Mouse (Mus musculus): ENCODE measurements around the gene 1700016H13Rik. TPM values are rescaled to one million over a fixed set of nuclear protein-coding genes. Genes with fewer than 3 reads are reported as not detected.
A peak's percentile ranks its signal among the peaks of the same experiment; 100 is the strongest.

1700016H13Rik gene
- polyA plus RNA-seq, 1 experiment, result not detected

GRCm38 (mm10) chr5:103681824-103682223, 26.0 kb upstream of the 1700016H13Rik start:
- no peaks in the 10 kb centered on the region for H3K36me3 ChIP-seq (ENCODE audit: control insufficient read depth, insufficient read depth)
- no peak overlapping the region for H3K4me3 ChIP-seq (ENCODE audit: insufficient read depth, poor library complexity, severe bottlenecking)
- TF ChIP-seq USF1 (IDR thresholded peaks at IDR 0.05; ENCODE audit: low read depth), result no peak
- no peak for TF ChIP-seq CTCF (IDR thresholded peaks at IDR 0.05; ENCODE audit: control insufficient read depth, insufficient read depth, insufficient read length)
- TF ChIP-seq FOSL1 (IDR thresholded peaks at IDR 0.05; ENCODE audit: insufficient read depth, low read length, poor library complexity, severe bottlenecking), result no peak
- no peak for TF ChIP-seq MAX (IDR thresholded peaks at IDR 0.05)
- TF ChIP-seq MYOD1 (IDR thresholded peaks at IDR 0.05; ENCODE audit: control insufficient read depth, insufficient read length, low read depth), result no peak
- TF ChIP-seq CEBPB (IDR thresholded peaks at IDR 0.05; ENCODE audit: low read depth), result no peak
- TF ChIP-seq MYOG (IDR thresholded peaks at IDR 0.05; ENCODE audit: control insufficient read depth, extremely low read depth, insufficient read length), result no peak
- no peaks in the 10 kb centered on the region for H3K27me3 ChIP-seq (ENCODE audit: control insufficient read depth, insufficient read depth, insufficient read length)
- H3K79me3 ChIP-seq (ENCODE audit: low read depth), result no peaks in the 10 kb centered on the region
- H3ac ChIP-seq (ENCODE audit: control insufficient read depth, insufficient read length, low read depth), result no peak overlapping the region
- no peaks in the 10 kb centered on the region for H3K79me2 ChIP-seq (ENCODE audit: control insufficient read depth, insufficient read depth)

- Histone ChIP-seq H3K79me3 (ENCODE audit: low read depth) (no peaks in the 10 kb centered on the region), H3K27me3 (ENCODE audit: control insufficient read depth, insufficient read depth, insufficient read length) (no peaks in the 10 kb centered on the region), H3K79me2 (ENCODE audit: control insufficient read depth, insufficient read depth) (no peaks in the 10 kb centered on the region), H3K4me3 (ENCODE audit: insufficient read depth, poor library complexity, severe bottlenecking) (no peak overlapping the region), H3K36me3 (ENCODE audit: control insufficient read depth, insufficient read depth) (no peaks in the 10 kb centered on the region), H3ac (ENCODE audit: control insufficient read depth, insufficient read length, low read depth) (no peak overlapping the region)
- TF ChIP-seq CTCF (IDR thresholded peaks at IDR 0.05; ENCODE audit: control insufficient read depth, insufficient read depth, insufficient read length), result peak; percentile 55
- no peak for TF ChIP-seq USF1 (IDR thresholded peaks at IDR 0.05; ENCODE audit: low read depth)
Measured at GRCm38 (mm10) chr5:103680381-103680780, 24.6 kb upstream of the 1700016H13Rik start.

- Histone ChIP-seq H3K36me3 (ENCODE audit: control insufficient read depth, insufficient read depth) (no peaks in the 10 kb centered on the region), H3K79me3 (ENCODE audit: low read depth) (no peaks in the 10 kb centered on the region), H3ac (ENCODE audit: control insufficient read depth, insufficient read length, low read depth) (no peak overlapping the region), H3K79me2 (ENCODE audit: control insufficient read depth, insufficient read depth) (no peaks in the 10 kb centered on the region), H3K27me3 (ENCODE audit: control insufficient read depth, insufficient read depth, insufficient read length) (no peaks in the 10 kb centered on the region), H3K4me3 (ENCODE audit: insufficient read depth, poor library complexity, severe bottlenecking) (no peak overlapping the region)
- TF ChIP-seq USF1 (IDR thresholded peaks at IDR 0.05; ENCODE audit: low read depth), result no peak
- no peak for TF ChIP-seq MYOG (IDR thresholded peaks at IDR 0.05; ENCODE audit: control insufficient read depth, extremely low read depth, insufficient read length)
- no peak for TF ChIP-seq MAX (IDR thresholded peaks at IDR 0.05)
Measured at GRCm38 (mm10) chr5:103678974-103679373, 23.2 kb upstream of the 1700016H13Rik start.

GRCm38 (mm10) chr5:103677894-103678293, 22.1 kb upstream of the 1700016H13Rik start:
- Histone ChIP-seq H3K79me2 (ENCODE audit: control insufficient read depth, insufficient read depth) (no peaks in the 10 kb centered on the region), H3K4me3 (ENCODE audit: insufficient read depth, poor library complexity, severe bottlenecking) (no peak overlapping the region), H3ac (ENCODE audit: control insufficient read depth, insufficient read length, low read depth) (no peak overlapping the region), H3K36me3 (ENCODE audit: control insufficient read depth, insufficient read depth) (no peaks in the 10 kb centered on the region), H3K27me3 (ENCODE audit: control insufficient read depth, insufficient read depth, insufficient read length) (no peaks in the 10 kb centered on the region), H3K79me3 (ENCODE audit: low read depth) (no peaks in the 10 kb centered on the region)
- TF ChIP-seq CTCF (IDR thresholded peaks at IDR 0.05; ENCODE audit: control insufficient read depth, insufficient read depth, insufficient read length), result no peak
- no peak for TF ChIP-seq CEBPB (IDR thresholded peaks at IDR 0.05; ENCODE audit: low read depth)
- TF ChIP-seq MYOG (IDR thresholded peaks at IDR 0.05; ENCODE audit: control insufficient read depth, extremely low read depth, insufficient read length), result no peak
- TF ChIP-seq FOSL1 (IDR thresholded peaks at IDR 0.05; ENCODE audit: insufficient read depth, low read length, poor library complexity, severe bottlenecking), result no peak
- no peak for TF ChIP-seq USF1 (IDR thresholded peaks at IDR 0.05; ENCODE audit: low read depth)
- TF ChIP-seq MAX (IDR thresholded peaks at IDR 0.05), result no peak
- no peak for TF ChIP-seq MYOD1 (IDR thresholded peaks at IDR 0.05; ENCODE audit: control insufficient read depth, insufficient read length, low read depth)

GRCm38 (mm10) chr5:103676289-103676881, 20.6 kb upstream of the 1700016H13Rik start:
- Histone ChIP-seq H3K79me2 (ENCODE audit: control insufficient read depth, insufficient read depth) (no peaks in the 10 kb centered on the region), H3K36me3 (ENCODE audit: control insufficient read depth, insufficient read depth) (no peaks in the 10 kb centered on the region), H3K79me3 (ENCODE audit: low read depth) (no peaks in the 10 kb centered on the region), H3K27me3 (ENCODE audit: control insufficient read depth, insufficient read depth, insufficient read length) (no peaks in the 10 kb centered on the region), H3K4me3 (ENCODE audit: insufficient read depth, poor library complexity, severe bottlenecking) (no peak overlapping the region), H3ac (ENCODE audit: control insufficient read depth, insufficient read length, low read depth) (no peak overlapping the region)
- TF ChIP-seq MYOG (IDR thresholded peaks at IDR 0.05; ENCODE audit: control insufficient read depth, extremely low read depth, insufficient read length) (no peak), FOSL1 (IDR thresholded peaks at IDR 0.05; ENCODE audit: insufficient read depth, low read length, poor library complexity, severe bottlenecking) (no peak), MYOD1 (IDR thresholded peaks at IDR 0.05; ENCODE audit: control insufficient read depth, insufficient read length, low read depth) (no peak), CTCF (IDR thresholded peaks at IDR 0.05; ENCODE audit: control insufficient read depth, insufficient read depth, insufficient read length) (no peak), USF1 (IDR thresholded peaks at IDR 0.05; ENCODE audit: low read depth) (no peak), MAX (IDR thresholded peaks at IDR 0.05) (no peak), CEBPB (IDR thresholded peaks at IDR 0.05; ENCODE audit: low read depth) (no peak)

GRCm38 (mm10) chr5:103674482-103674881, 18.7 kb upstream of the 1700016H13Rik start:
- Histone ChIP-seq H3K4me3 (ENCODE audit: insufficient read depth, poor library complexity, severe bottlenecking) (no peak overlapping the region), H3K79me3 (ENCODE audit: low read depth) (no peaks in the 10 kb centered on the region), H3ac (ENCODE audit: control insufficient read depth, insufficient read length, low read depth) (no peak overlapping the region), H3K27me3 (ENCODE audit: control insufficient read depth, insufficient read depth, insufficient read length) (no peaks in the 10 kb centered on the region), H3K79me2 (ENCODE audit: control insufficient read depth, insufficient read depth) (no peaks in the 10 kb centered on the region), H3K36me3 (ENCODE audit: control insufficient read depth, insufficient read depth) (no peaks in the 10 kb centered on the region)
- TF ChIP-seq USF1 (IDR thresholded peaks at IDR 0.05; ENCODE audit: low read depth) (no peak), FOSL1 (IDR thresholded peaks at IDR 0.05; ENCODE audit: insufficient read depth, low read length, poor library complexity, severe bottlenecking) (no peak), CTCF (IDR thresholded peaks at IDR 0.05; ENCODE audit: control insufficient read depth, insufficient read depth, insufficient read length) (no peak), MYOD1 (IDR thresholded peaks at IDR 0.05; ENCODE audit: control insufficient read depth, insufficient read length, low read depth) (no peak), CEBPB (IDR thresholded peaks at IDR 0.05; ENCODE audit: low read depth) (no peak), MYOG (IDR thresholded peaks at IDR 0.05; ENCODE audit: control insufficient read depth, extremely low read depth, insufficient read length) (no peak), MAX (IDR thresholded peaks at IDR 0.05) (no peak)

Measured in C2C12 (cell line).